Mouse (Mus musculus): Measurements from ENCODE around the gene Slc7a1.

Gene Slc7a1

DNA sequence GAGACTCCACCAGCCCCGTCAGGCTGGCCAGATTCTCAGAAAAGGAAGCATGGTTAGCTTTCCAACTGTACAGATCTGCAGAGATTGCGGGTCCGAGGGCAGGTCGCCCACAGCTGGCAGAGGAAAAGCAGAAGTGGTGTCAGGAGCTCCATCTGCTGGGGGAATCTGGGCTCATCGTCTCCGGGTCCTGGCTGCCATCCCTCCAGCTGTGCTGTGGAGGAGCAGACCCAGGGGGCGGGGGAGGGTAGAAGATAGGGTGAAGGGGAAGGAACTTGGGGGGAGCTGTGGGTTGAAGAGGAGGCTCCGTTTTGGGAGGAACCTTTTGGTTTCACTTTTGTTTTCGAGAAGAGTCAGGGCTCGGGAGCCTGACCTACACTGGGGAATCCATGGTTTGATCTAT is 88.9 kb downstream of the Slc7a1 start:
- DNase-seq = no peak

GRCm38 (mm10) chr5:148304112-148304511 is 95.6 kb downstream of the Slc7a1 start:
- DNase-seq = no peak

DNA sequence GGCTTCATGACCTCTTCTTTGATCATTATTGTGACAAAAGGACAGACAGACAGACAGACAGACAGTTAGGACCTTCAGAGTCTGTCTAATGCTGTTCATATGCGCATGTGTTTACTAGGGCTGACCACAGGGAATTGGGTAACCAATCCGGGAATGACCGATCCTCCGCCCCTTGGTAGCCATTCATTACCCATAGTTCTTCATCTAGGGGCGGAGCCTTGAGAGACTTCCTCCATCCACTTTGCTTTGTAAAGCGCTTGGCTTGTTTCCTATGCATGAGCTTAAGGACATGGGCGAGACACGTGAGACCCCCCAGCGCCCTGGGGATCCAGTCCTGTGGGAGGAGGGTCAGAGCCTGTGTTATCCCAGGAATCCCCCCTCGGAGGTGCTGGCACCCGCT is 96.7 kb downstream of the Slc7a1 start:
- DNase-seq = no peak

DNA sequence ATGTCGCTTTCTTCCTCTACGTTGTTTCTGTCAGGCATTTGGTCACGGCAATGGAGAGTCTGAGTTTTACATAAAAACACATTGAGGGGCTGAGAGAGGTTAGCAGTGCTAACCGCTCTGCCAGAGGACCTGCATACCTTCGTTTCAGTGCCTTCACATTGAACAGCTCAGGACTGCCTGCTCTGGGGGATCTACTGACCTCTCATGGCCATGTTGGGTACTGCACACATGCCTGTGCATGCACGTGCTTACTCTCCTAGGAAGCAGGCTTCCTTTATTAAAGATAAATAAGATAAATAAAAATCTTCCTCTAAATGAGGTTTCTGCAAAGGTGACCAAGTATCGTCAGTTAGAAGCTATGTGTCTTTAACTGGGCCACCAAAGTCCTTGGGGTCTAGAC is 106.4 kb downstream of the Slc7a1 start:
- peak; percentile 17 for DNase-seq

GRCm38 (mm10) chr5:148292862-148293261 is 106.8 kb downstream of the Slc7a1 start:
- no peak for DNase-seq

- DNase-seq = no peak
Observed at GRCm38 (mm10) chr5:148289951-148290350, 109.8 kb downstream of the Slc7a1 start.

DNA sequence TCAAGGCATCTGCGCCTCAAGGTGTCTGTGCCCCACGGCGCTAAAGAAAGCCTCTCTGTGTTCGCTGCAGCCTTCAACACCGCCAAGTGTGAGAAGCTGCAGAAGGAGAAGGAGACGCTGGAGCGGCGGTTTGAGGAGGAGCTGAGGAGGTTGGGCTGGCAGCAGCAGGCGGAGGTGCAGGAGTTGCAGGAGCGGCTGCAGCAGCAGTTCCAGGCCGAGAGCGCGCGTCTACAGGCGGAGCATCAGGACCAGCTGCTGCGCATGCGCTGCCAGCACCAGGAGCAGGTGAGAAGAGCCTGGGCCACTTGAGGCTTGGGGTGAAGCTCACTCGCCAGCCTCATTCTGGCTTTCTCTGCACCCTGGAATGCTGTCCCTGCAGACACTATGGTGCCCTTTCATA is 110.9 kb downstream of the Slc7a1 start:
- DNase-seq = no peak

GRCm38 (mm10) chr5:148287529-148287928 is 112.2 kb downstream of the Slc7a1 start:
- no peak for DNase-seq

DNA sequence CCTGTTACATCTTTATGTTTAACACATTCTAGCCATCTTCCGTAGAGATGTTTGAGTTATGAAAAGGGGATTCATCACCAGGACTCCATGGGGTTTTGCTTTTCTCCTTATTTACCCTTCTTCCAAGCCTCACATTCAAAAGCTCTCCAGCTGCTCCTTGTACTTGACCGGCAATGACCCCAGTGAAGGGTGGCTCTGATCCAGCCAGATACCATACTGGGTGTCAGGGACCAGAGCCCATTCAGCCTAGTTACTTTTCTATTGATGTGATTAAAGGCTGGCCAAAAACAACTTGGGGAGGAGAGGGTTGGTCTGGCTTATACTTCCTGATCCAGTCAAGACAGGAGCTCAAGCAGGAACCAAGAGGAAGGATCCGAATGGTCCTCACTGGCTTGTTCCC is 116.1 kb downstream of the Slc7a1 start:
- peak; percentile 43 for DNase-seq

DNA sequence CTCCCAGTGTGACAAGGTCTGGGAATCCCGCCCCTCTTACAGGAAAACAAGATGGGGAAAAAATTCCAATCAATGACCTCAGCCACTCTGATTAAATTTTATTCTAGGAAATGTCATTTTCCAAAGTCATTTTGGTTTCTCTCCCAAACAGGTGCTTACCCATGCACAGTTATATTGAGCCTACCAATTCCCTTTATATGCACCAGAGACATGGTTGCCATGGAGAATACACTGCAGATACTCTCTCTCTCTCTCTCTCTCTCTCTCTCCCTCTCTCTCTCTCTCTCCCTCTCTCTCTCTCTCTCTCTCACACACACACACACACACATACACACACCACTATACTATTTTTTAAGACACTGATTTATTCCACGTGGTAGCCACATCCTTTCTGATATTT is 116.5 kb downstream of the Slc7a1 start:
- DNase-seq = no peak

DNA sequence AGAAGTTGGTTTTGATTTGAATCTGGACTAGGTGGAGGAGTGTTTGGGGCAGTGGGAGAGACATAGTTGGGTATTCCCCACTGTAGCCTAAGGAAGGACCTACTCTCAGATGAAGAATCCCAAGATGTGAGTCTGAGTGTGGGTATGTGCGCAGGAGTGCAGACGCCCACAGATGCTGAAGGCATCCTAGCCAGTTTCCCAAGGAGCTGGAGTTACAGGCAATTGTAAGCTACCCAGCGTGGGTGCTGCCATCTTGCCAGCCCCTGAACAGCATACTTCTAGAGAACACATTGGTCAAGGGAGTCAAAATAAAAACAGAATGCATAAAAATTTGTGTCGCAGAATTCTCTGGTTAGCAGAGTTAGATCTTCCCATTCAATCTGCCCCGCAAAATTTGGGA is 117.1 kb downstream of the Slc7a1 start:
- no peak for DNase-seq

DNA sequence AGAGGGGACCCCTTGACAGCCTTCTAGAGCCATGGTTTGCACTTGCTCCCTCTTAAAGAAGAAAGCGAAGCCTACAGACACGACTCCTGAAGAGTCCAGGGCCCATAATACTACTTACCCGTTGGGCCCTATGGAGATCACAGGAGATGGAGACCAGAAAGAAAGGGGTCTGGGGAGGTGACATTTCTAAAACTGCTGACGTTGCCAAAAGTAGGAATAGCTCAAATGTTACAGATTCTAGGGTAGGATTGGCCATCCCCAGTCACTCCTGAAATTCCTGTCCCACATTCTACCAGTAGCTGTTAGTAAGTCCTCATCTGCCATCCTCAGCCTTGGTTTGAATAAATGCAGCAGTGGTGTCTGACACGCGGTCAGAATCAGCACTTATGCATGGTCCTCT is 117.6 kb downstream of the Slc7a1 start:
- no peak for DNase-seq

DNA sequence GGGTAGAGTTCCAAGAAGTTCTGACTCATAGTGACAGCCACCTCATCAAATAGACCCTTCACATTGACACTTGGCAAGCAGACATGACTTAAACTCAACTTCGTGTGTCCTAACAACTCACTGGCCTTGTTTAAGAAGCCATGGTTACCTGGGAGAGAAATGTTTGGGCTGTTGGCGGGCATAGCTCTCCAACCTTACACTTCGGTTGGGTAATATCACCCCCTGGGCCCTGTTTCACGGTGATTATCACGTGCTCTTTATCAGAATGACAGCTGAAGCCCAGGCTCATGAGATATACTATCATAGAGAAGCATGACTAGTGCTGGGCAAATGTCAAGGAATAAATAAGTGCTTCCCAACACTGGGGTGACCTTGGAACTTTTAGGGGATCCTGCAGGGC is 119.4 kb downstream of the Slc7a1 start:
- no peak for DNase-seq

DNA sequence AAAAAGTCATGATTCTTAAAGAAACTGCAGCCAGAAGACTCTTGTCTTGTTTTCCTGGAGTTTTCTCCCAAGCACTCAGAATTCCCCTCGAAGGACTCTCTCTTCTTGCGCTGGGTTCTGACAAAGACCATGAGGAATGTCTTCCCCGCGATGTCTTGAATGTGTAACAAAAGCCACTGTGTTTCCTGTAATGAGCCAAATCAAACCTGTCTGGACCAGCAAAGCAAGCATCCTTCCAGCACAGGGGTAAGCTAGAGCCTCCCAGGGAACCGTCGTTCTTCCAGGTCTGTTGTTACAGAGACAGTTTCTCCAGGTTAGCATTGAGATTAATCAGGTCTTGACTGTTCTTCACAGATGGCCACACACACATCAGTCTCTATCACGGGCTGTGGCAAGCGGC is 121.5 kb downstream of the Slc7a1 start:
- no peak for DNase-seq
